Mouse (Mus musculus) left cerebral cortex, postnatal 10 days (tissue): ENCODE measurements around the gene 4930522H14Rik. TPM values are rescaled to one million over a fixed set of nuclear protein-coding genes. Genes with fewer than 3 reads are reported as not detected.

Experiments used
- DNase-seq, 2 experiments: peaks; one replicate each; pipeline ENCODE4 v3.0.0; 2021 to 2022; ENCODE audit warnings: low spot score in 2 of 2, mixed read lengths in 1 of 2; ENCODE audit errors: extremely low spot score in 1 of 2
- intact Hi-C: fragments of 180-260 bp; cut with DNase I; formaldehyde crosslinking; loops from one replicate; pipeline ENCODE4 v1.15.1; 2025
- total RNA-seq, 2 experiments: library from RNA; stranded (reverse); gene quantifications; 2 replicates each; pipeline ENCODE4 v1.2.3; 2021

Gene 4930522H14Rik
- total RNA-seq = not detected

GRCm38 (mm10) chr4:109531111-109531510 lies at the start of gene 4930522H14Rik:
4930522H14Rik (minus strand) TSS chr4:109531297.
- intact Hi-C loops = no loop called here
- DNase-seq = no peak

GRCm38 (mm10) chr4:109578356-109578755 lies 47.3 kb upstream of the 4930522H14Rik start:
- intact Hi-C loops = loop anchor here (10.0 kb wide), 1 partner anchor 126 kb away; no protein-coding TSS in a partner anchor
- no peak for DNase-seq

- no peak for DNase-seq
- intact Hi-C loops = loop anchor here (10.0 kb wide), 1 partner anchor 128 kb away; no protein-coding TSS in a partner anchor
Measured at GRCm38 (mm10) chr4:109576933-109577332, 45.8 kb upstream of the 4930522H14Rik start.

- intact Hi-C loops = loop anchor here (10.0 kb wide), 1 partner anchor 130 kb away; no protein-coding TSS in a partner anchor
- no peak for DNase-seq
Measured at GRCm38 (mm10) chr4:109574845-109575244, 43.7 kb upstream of the 4930522H14Rik start.

- intact Hi-C loops = loop anchor here (10.0 kb wide), 1 partner anchor 130 kb away; no protein-coding TSS in a partner anchor
Measured at GRCm38 (mm10) chr4:109574331-109574730, 43.2 kb upstream of the 4930522H14Rik start.

GRCm38 (mm10) chr4:109572632-109573031 lies 41.5 kb upstream of the 4930522H14Rik start:
- intact Hi-C loops = loop anchor here (10.0 kb wide), 1 partner anchor 132 kb away; no protein-coding TSS in a partner anchor
- DNase-seq = no peak

More at GRCm38 (mm10) chr4:109574331-109574730, 43.2 kb upstream of the 4930522H14Rik start:
- no peak for DNase-seq

- DNase-seq = no peak
Measured at GRCm38 (mm10) chr4:109569421-109569820, 38.3 kb upstream of the 4930522H14Rik start.

GRCm38 (mm10) chr4:109568959-109569358 lies 37.9 kb upstream of the 4930522H14Rik start:
- intact Hi-C loops = no loop called here
- DNase-seq = no peak

More at GRCm38 (mm10) chr4:109569421-109569820, 38.3 kb upstream of the 4930522H14Rik start:
- intact Hi-C loops = no loop called here

GRCm38 (mm10) chr4:109564711-109565110 lies 33.6 kb upstream of the 4930522H14Rik start:
- intact Hi-C loops = no loop called here
- no peak for DNase-seq

GRCm38 (mm10) chr4:109550338-109551150 lies 19.4 kb upstream of the 4930522H14Rik start:
- DNase-seq = peak in 1 of 2 experiments; percentile 9
- intact Hi-C loops = no loop called here

GRCm38 (mm10) chr4:109547306-109547705 lies 16.2 kb upstream of the 4930522H14Rik start:
- intact Hi-C loops = no loop called here
- no peak for DNase-seq

GRCm38 (mm10) chr4:109546538-109546937 lies 15.4 kb upstream of the 4930522H14Rik start:
- DNase-seq = no peak
- intact Hi-C loops = no loop called here

- no peak for DNase-seq
- intact Hi-C loops = no loop called here
Measured at GRCm38 (mm10) chr4:109530245-109530816, 766 bp downstream of the 4930522H14Rik start.

GRCm38 (mm10) chr4:109504885-109505284 lies 26.2 kb downstream of the 4930522H14Rik start:
- intact Hi-C loops = no loop called here
- DNase-seq = peak; percentile 31 to 32

- DNase-seq = no peak
- intact Hi-C loops = no loop called here
Measured at GRCm38 (mm10) chr4:109498476-109498875, 32.6 kb downstream of the 4930522H14Rik start.

GRCm38 (mm10) chr4:109493581-109493980 lies 37.5 kb downstream of the 4930522H14Rik start:
- DNase-seq = no peak
- intact Hi-C loops = no loop called here

GRCm38 (mm10) chr4:109488812-109489211 lies 42.3 kb downstream of the 4930522H14Rik start:
- intact Hi-C loops = no loop called here
- no peak for DNase-seq

- intact Hi-C loops = no loop called here
Measured at GRCm38 (mm10) chr4:109484621-109485020, 46.5 kb downstream of the 4930522H14Rik start, which contains the start of gene Rnf11. Rnf11 (minus strand) TSS chr4:109484728.

GRCm38 (mm10) chr4:109482701-109483100 lies 48.4 kb downstream of the 4930522H14Rik start:
- intact Hi-C loops = no loop called here
- no peak for DNase-seq

More at GRCm38 (mm10) chr4:109484621-109485020, 46.5 kb downstream of the 4930522H14Rik start, which contains the start of gene Rnf11:
- DNase-seq = no peak
